Comparison of ENCODE assay signal across 8 mouse cellular contexts in genomic region chr11:61504713-61505257, GRCm38 (mm10). TPM values are rescaled to one million over a fixed set of nuclear protein-coding genes. Genes with fewer than 3 reads are reported as not detected.
DNase-seq lines count a peak whose midpoint lies in the region; ATAC-seq lines count a peak whose summit lies in the region.

TSS of gene B9d1 (plus strand) at chr11:61505144.

- ATAC-seq in hindbrain, embryonic 16.5 days, result peak; percentile 96

- H3K4me1 ChIP-seq in hindbrain, embryonic 16.5 days (ENCODE audit: control insufficient read depth, insufficient read depth, low read depth, low read length), result peaks cover 22% of the 10 kb centered on the region

- H3K4me3 ChIP-seq in hindbrain, embryonic 16.5 days (ENCODE audit: low read length), result peak within 1 kb of the TSS; percentile 57
- peak within 1 kb of the TSS; percentile 41 for H3K4me3 ChIP-seq in macrophage (ENCODE audit: inconsistent target)

- under 1% methylated on average over 39 of the region's 39 CpGs for WGBS in hindbrain, embryonic 16.5 days
- under 1% methylated on average over 39 of the region's 39 CpGs for WGBS in macrophage (ENCODE audit: missing documents)

- H3K27me3 ChIP-seq in hindbrain, embryonic 16.5 days (replicated peaks; ENCODE audit: control insufficient read depth, insufficient read depth, low read length), result no peaks in the 10 kb centered on the region

- H3K4me2 ChIP-seq in hindbrain, embryonic 16.5 days (ENCODE audit: low read length), result peak within 1 kb of the TSS; percentile 66

- H3K9me3 ChIP-seq in hindbrain, embryonic 16.5 days (ENCODE audit: control insufficient read depth, low read length), result no peaks in the 10 kb centered on the region

- H3K27ac ChIP-seq in hindbrain, embryonic 16.5 days (ENCODE audit: low read depth, low read length), result peak within 1 kb of the TSS; percentile 93
- H3K27ac ChIP-seq in macrophage, result peak within 1 kb of the TSS; percentile 59

- no peaks in the 10 kb centered on the region for H3K79me2 ChIP-seq in macrophage (ENCODE audit: inconsistent target)

- peak; percentile 98 for DNase-seq in WW6 (ENCODE audit: low read depth, low spot score)
- peak; percentile 94 to 96 for DNase-seq in cerebellum, postnatal 4 days (ENCODE audit: low spot score in 2 of 2)
- peak; percentile 98 for DNase-seq in gastrocnemius, adult 18-20 months (ENCODE audit: low spot score)
- DNase-seq in left cerebral cortex, adult 18-20 months (ENCODE audit: low spot score in 2 of 2), result peak; percentile 96 to 98
- peak; percentile 96 for DNase-seq in right cerebral cortex, adult 18-20 months
- peak; percentile 82 for DNase-seq in urinary bladder, postnatal 10 days (ENCODE audit: low spot score)

- peak within 1 kb of the TSS; percentile 61 for H3K9ac ChIP-seq in hindbrain, embryonic 16.5 days (ENCODE audit: low read depth, low read length)

- 0 out of 2 replicates have a peak, but pooled peaks cover 4% of the 10 kb centered on the region for H3K36me3 ChIP-seq in hindbrain, embryonic 16.5 days (ENCODE audit: control insufficient read depth, insufficient read depth, low read length)
- H3K36me3 ChIP-seq in macrophage (ENCODE audit: inconsistent target), result no peaks in the 10 kb centered on the region

RNA-seq across cellular contexts. Expression of gene B9d1, which starts in this region (rescaled TPM):
- total RNA-seq in gastrocnemius, adult 18-20 months (2021), result 1 to 10 TPM; 3.8 to 4.0 TPM
- polyA plus RNA-seq in hindbrain, embryonic 16.5 days (2015; fragmentation: Nextera tagmentation; extraction: Ambion mirVana), result 35.2 and 36.2 TPM in 2 replicates
- total RNA-seq in left cerebral cortex, adult 18-20 months (2021), result 10 to 100 TPM; 43.4 to 43.8 TPM
- total RNA-seq in macrophage (2018; cell fraction: chromatin; rRNA removed), result 1 to 10 TPM in 2 of 26 experiments, not detected in 24; 2.7 to 4.0 TPM
- total RNA-seq in macrophage (2018; cell fraction: cytosol; rRNA removed), result 1 to 10 TPM in 7 of 26 experiments, under 1 TPM in 15, not detected in 4; 0.24 to 1.6 (median 0.71) TPM
- 1 to 10 TPM in 2 of 26 experiments, under 1 TPM in 1, not detected in 23; 0.83 to 1.7 (median 1.6) TPM for total RNA-seq in macrophage (2018; cell fraction: nucleus; rRNA removed)
- polyA plus RNA-seq in macrophage (2018), result 0.59 to 0.91 TPM in 2 of 3 replicates, not detected in the other

Comparison
In these comparisons a context has a peak if more than half of its experiments do, and no peak if none do; other contexts are left out.
1. Peak in every context shown above with its lines: DNase-seq, ATAC-seq, H3K4me3 ChIP-seq and H3K27ac ChIP-seq.
2. RNA of gene B9d1 (total RNA-seq): 43.4 to 43.8 TPM in left cerebral cortex, adult 18-20 months; 3.8 to 4.0 TPM in gastrocnemius, adult 18-20 months; every median in the first group is over 4 times any median in the second.
3. RNA of gene B9d1 (polyA plus RNA-seq): 35.2 to 36.2 TPM in hindbrain, embryonic 16.5 days; 0.59 to 0.91 TPM in macrophage; every median in the first group is over 10 times any median in the second.